Comparison of ENCODE assay signal across 14 mouse cellular contexts in the genomic region with DNA sequence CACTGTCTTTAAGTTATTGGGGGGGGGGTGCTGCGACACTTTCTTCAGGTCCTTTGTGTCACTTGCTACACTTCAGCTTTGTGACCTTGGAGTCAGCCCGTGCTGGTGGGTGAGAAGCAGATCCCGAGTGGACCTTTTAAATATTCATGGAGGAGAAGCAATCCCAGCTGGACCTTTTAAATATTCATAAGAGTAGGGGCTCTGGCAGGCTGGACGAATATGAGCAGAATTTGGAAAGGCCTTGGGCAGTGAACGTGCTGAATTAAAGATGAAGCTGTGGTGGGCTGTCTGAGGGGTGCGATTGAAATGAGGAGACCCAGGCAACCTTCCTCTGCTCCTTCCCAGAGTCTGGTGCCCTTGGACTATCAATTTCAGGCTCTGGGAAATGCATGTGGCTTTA. TPM values are rescaled to one million over a fixed set of nuclear protein-coding genes. Genes with fewer than 3 reads are reported as not detected.
DNase-seq lines count a peak whose midpoint lies in the region; ATAC-seq and TF ChIP-seq lines count a peak whose summit lies in the region.
"Had no signal": no experiment of that assay in that cellular context is flagged by ENCODE, and none has a peak within 500 bp of the region (broad histone marks: within the 10 kb centered on the region; RNA-seq: fewer than 3 reads in every experiment).

No protein-coding gene starts in this region.

- H3K4me3 ChIP-seq in cerebellum, adult 2 months (replicated peaks; ENCODE audit: insufficient read depth, low read depth, low read length) = no peak overlapping the region
- H3K4me3 ChIP-seq in ES-E14 (ENCODE audit: insufficient read depth in 1 of 2, low read depth in 1 of 2, low read length in 2 of 2, poor library complexity in 1 of 2, severe bottlenecking in 1 of 2) = no peak overlapping the region
- H3K4me3 ChIP-seq in forebrain, embryonic 13.5 days = no peak overlapping the region
- H3K4me3 ChIP-seq in limb, embryonic 15.5 days = no peak overlapping the region
- H3K4me3 ChIP-seq in thymus, adult 2 months (ENCODE audit: control insufficient read depth, insufficient read depth, low read length) = no peak overlapping the region
- H3K4me3 ChIP-seq: neural tube, embryonic 12.5 days had no signal

- DNase-seq in cerebellum, adult 2 months = no peak
- no peak for DNase-seq in cerebellum, adult 8-10 months
- no peak for DNase-seq in ES-E14 (ENCODE audit: low read depth, low spot score)
- DNase-seq in thymus, adult 2 months = no peak
- no peak for DNase-seq in spleen, postnatal 4 days (ENCODE audit: low spot score in 2 of 2)
- no peak for DNase-seq in lung, postnatal 4 days
- DNase-seq: embryo, embryonic 11 days; gastrocnemius, postnatal 10 days; lung, embryonic 14.5 days; spleen, adult 18-20 months; thymus, postnatal 25 days had no signal

- H3K4me2 ChIP-seq in forebrain, embryonic 13.5 days = no peak overlapping the region
- no peak overlapping the region for H3K4me2 ChIP-seq in limb, embryonic 15.5 days
- H3K4me2 ChIP-seq: lung, embryonic 14.5 days; neural tube, embryonic 12.5 days had no signal

- H3K27ac ChIP-seq in cerebellum, adult 2 months (ENCODE audit: insufficient read depth, low read length) = 0 out of 2 replicates have a peak overlapping the region, but pooled peaks have one; percentile 16
- 0 out of 2 replicates have a peak overlapping the region, but pooled peaks have one; percentile 15 for H3K27ac ChIP-seq in ES-E14 (ENCODE audit: insufficient read depth, low read depth, low read length, poor library complexity, severe bottlenecking)
- peak overlapping the region; percentile 72 for H3K27ac ChIP-seq in forebrain, embryonic 13.5 days
- peak overlapping the region; percentile 73 for H3K27ac ChIP-seq in limb, embryonic 15.5 days
- no peak overlapping the region for H3K27ac ChIP-seq in thymus, adult 2 months (ENCODE audit: control insufficient read depth, insufficient read depth, low read length)
- H3K27ac ChIP-seq: neural tube, embryonic 12.5 days had no signal

- TF ChIP-seq POLR2A in cerebellum, adult 2 months (IDR thresholded peaks at IDR 0.05; ENCODE audit: borderline replicate concordance, insufficient read depth, low read length) = no peak
- TF ChIP-seq POLR2A in thymus, adult 2 months (IDR thresholded peaks at IDR 0.05; ENCODE audit: control insufficient read depth, extremely low read depth, insufficient read depth, low read length, poor library complexity) = no peak

- H3K9ac ChIP-seq in ES-E14 (ENCODE audit: insufficient read depth, low read depth, low read length, poor library complexity, severe bottlenecking) = peak overlapping the region; percentile 28; the same call in 1 of the 2 replicates
- no peak overlapping the region for H3K9ac ChIP-seq in forebrain, embryonic 13.5 days
- no peak overlapping the region for H3K9ac ChIP-seq in limb, embryonic 15.5 days
- H3K9ac ChIP-seq: lung, embryonic 14.5 days; neural tube, embryonic 12.5 days had no signal

- TF ChIP-seq CTCF in cerebellum, adult 2 months (IDR thresholded peaks at IDR 0.05; ENCODE audit: borderline replicate concordance, insufficient read depth, low read depth, low read length) = no peak
- no peak for TF ChIP-seq CTCF in thymus, adult 2 months (IDR thresholded peaks at IDR 0.05; ENCODE audit: borderline replicate concordance, control insufficient read depth, extremely low read depth, insufficient read depth, low read length, poor library complexity)

- no peak for ATAC-seq in forebrain, embryonic 13.5 days
- ATAC-seq in limb, embryonic 15.5 days (ENCODE audit: insufficient number of reproducible peaks, low FRiP score, low TSS enrichment, low read depth) = no peak

- 39% methylated on average over 6 of the region's 6 CpGs for WGBS in cerebellum, adult 2 months
- 24% methylated on average over 6 of the region's 6 CpGs for WGBS in forebrain, embryonic 13.5 days
- WGBS in limb, embryonic 15.5 days = 43% methylated on average over 6 of the region's 6 CpGs
- 85% methylated on average over 6 of the region's 6 CpGs for WGBS in thymus, adult 2 months

- no peaks in the 10 kb centered on the region for H3K27me3 ChIP-seq in cerebellum, adult 2 months (ENCODE audit: control insufficient read depth, insufficient read depth, low read length)
- no peaks in the 10 kb centered on the region for H3K27me3 ChIP-seq in forebrain, embryonic 13.5 days
- H3K27me3 ChIP-seq in limb, embryonic 15.5 days = no peaks in the 10 kb centered on the region
- no peaks in the 10 kb centered on the region for H3K27me3 ChIP-seq in thymus, adult 2 months (ENCODE audit: control insufficient read depth, insufficient read depth, low read length)
- H3K27me3 ChIP-seq: neural tube, embryonic 12.5 days had no signal

- no peaks in the 10 kb centered on the region for H3K36me3 ChIP-seq in ES-E14 (ENCODE audit: control insufficient read depth, insufficient read depth, low read length, poor library complexity, severe bottlenecking)
- no peaks in the 10 kb centered on the region for H3K36me3 ChIP-seq in forebrain, embryonic 13.5 days (ENCODE audit: poor library complexity, severe bottlenecking)
- H3K36me3 ChIP-seq in limb, embryonic 15.5 days = no peaks in the 10 kb centered on the region
- no peaks in the 10 kb centered on the region for H3K36me3 ChIP-seq in thymus, adult 2 months (ENCODE audit: control insufficient read depth, insufficient read depth, low read length)
- H3K36me3 ChIP-seq: neural tube, embryonic 12.5 days had no signal

- no peaks in the 10 kb centered on the region for H3K9me3 ChIP-seq in ES-E14 (ENCODE audit: control insufficient read depth, insufficient read depth, low read depth, low read length)
- H3K9me3 ChIP-seq in forebrain, embryonic 13.5 days (replicated peaks) = no peaks in the 10 kb centered on the region
- no peaks in the 10 kb centered on the region for H3K9me3 ChIP-seq in limb, embryonic 15.5 days
- H3K9me3 ChIP-seq: neural tube, embryonic 12.5 days had no signal

- in situ Hi-C loops in ES-E14 (cut with MboI; ENCODE audit: low sequenced_read_pairs in 2 of 2, unreplicated experiment in 2 of 2) = loop anchor here in 1 of 2 experiments (25.0 kb wide), 1 partner anchor 401 kb away; no protein-coding TSS in a partner anchor

- H3K4me1 ChIP-seq in cerebellum, adult 2 months (ENCODE audit: control insufficient read depth, insufficient read depth, low read length) = peaks cover 16% of the 10 kb centered on the region
- H3K4me1 ChIP-seq in ES-E14 (ENCODE audit: control insufficient read depth in 2 of 2, insufficient read depth in 2 of 2, low read length in 2 of 2, poor library complexity in 1 of 2) = peaks cover 16 to 27% of the 10 kb centered on the region in 2 experiments
- H3K4me1 ChIP-seq in forebrain, embryonic 13.5 days = peaks cover 49% of the 10 kb centered on the region
- peaks cover 58% of the 10 kb centered on the region for H3K4me1 ChIP-seq in limb, embryonic 15.5 days
- H3K4me1 ChIP-seq in thymus, adult 2 months (replicated peaks; ENCODE audit: control insufficient read depth, insufficient read depth, low read length) = no peaks in the 10 kb centered on the region

TF ChIP-seq in ES-E14, 5 proteins besides CTCF, POLR2A, EP300 and RAD21:
- TF ChIP-seq CHD2 (IDR thresholded peaks at IDR 0.05; ENCODE audit: low read depth, low read length) (no peak), MAFK (IDR thresholded peaks at IDR 0.05; ENCODE audit: insufficient read depth, low read depth, low read length) (no peak), ZNF384 (IDR thresholded peaks at IDR 0.05; ENCODE audit: low read depth, low read length) (no peak), HCFC1 (IDR thresholded peaks at IDR 0.05; ENCODE audit: borderline replicate concordance, insufficient read depth, low read length) (no peak), ZC3H11A (IDR thresholded peaks at IDR 0.05; ENCODE audit: borderline replicate concordance, low read depth, low read length) (no peak)

RNA-seq across cellular contexts. Expression of gene Apol7a, which starts 35.3 kb away (rescaled TPM):
- polyA plus RNA-seq in cerebellum, adult 2 months (2012; rRNA removed) = 0.06 and 0.07 TPM in 2 replicates
- total RNA-seq in ES-E14 (2012; rRNA removed) = 0.11 and 0.27 TPM in 2 replicates
- polyA plus RNA-seq in forebrain, embryonic 13.5 days (2015; fragmentation: Nextera tagmentation; extraction: Ambion mirVana) = not detected in 2 replicates
- 0.51 and 0.65 TPM in 2 replicates for polyA plus RNA-seq in limb, embryonic 15.5 days (2015; fragmentation: Nextera tagmentation; extraction: Ambion mirVana)
- 0.19 and 0.20 TPM in 2 replicates for polyA plus RNA-seq in thymus, adult 2 months (2012; rRNA removed)
- polyA plus RNA-seq: lung, embryonic 14.5 days; neural tube, embryonic 12.5 days had no signal

RNA-seq across cellular contexts. Expression of gene Apol9a, which starts 47.4 kb away (rescaled TPM):
- 0.59 and 1.0 TPM in 2 replicates for polyA plus RNA-seq in cerebellum, adult 2 months (2012; rRNA removed)
- not detected in 2 replicates for total RNA-seq in ES-E14 (2012; rRNA removed)
- polyA plus RNA-seq in forebrain, embryonic 13.5 days (2015; fragmentation: Nextera tagmentation; extraction: Ambion mirVana) = not detected in 2 replicates
- polyA plus RNA-seq in limb, embryonic 15.5 days (2015; fragmentation: Nextera tagmentation; extraction: Ambion mirVana) = 0.14 TPM in 1 of 2 replicates, not detected in the other
- polyA plus RNA-seq in thymus, adult 2 months (2012; rRNA removed) = 2.8 and 5.4 TPM in 2 replicates
- total RNA-seq: gastrocnemius, postnatal 10 days had no signal
- polyA plus RNA-seq: lung, embryonic 14.5 days had no signal

RNA-seq across cellular contexts. Expression of gene Rbfox2, which starts 56.8 kb away (rescaled TPM):
- 177 and 188 TPM in 2 replicates for polyA plus RNA-seq in cerebellum, adult 2 months (2012; rRNA removed)
- total RNA-seq in ES-E14 (2012; rRNA removed) = 55.3 and 56.4 TPM in 2 replicates
- polyA plus RNA-seq in forebrain, embryonic 13.5 days (2015; fragmentation: Nextera tagmentation; extraction: Ambion mirVana) = 116 and 122 TPM in 2 replicates
- 73.2 and 76.6 TPM in 2 replicates for polyA plus RNA-seq in limb, embryonic 15.5 days (2015; fragmentation: Nextera tagmentation; extraction: Ambion mirVana)
- 13.4 and 20.5 TPM in 2 replicates for polyA plus RNA-seq in thymus, adult 2 months (2012; rRNA removed)
